8 mouse cellular contexts compared by ENCODE assay signal in genomic region chr4:133751521-133752448, GRCm38 (mm10). TPM values are rescaled to one million over a fixed set of nuclear protein-coding genes. Genes with fewer than 3 reads are reported as not detected.
DNase-seq lines count a peak whose midpoint lies in the region; ATAC-seq and TF ChIP-seq lines count a peak whose summit lies in the region.

No protein-coding gene starts in this region.

- no peak for DNase-seq in ES-E14 (ENCODE audit: low read depth, low spot score)
- peak; percentile 95 for DNase-seq in brain, adult 2 months (ENCODE audit: low read depth, low spot score)
- DNase-seq in kidney, postnatal 25 days = peak; percentile 14 to 58
- peak; percentile 50 for DNase-seq in yolk sac, embryonic 10.5 days (ENCODE audit: low spot score)

- H3K9me3 ChIP-seq in ES-E14 (ENCODE audit: control insufficient read depth, insufficient read depth, low read depth, low read length) = no peaks in the 10 kb centered on the region
- no peaks in the 10 kb centered on the region for H3K9me3 ChIP-seq in heart, embryonic 16.5 days (replicated peaks; ENCODE audit: control insufficient read depth, low read length)
- H3K9me3 ChIP-seq in lung, embryonic 15.5 days = no peaks in the 10 kb centered on the region

- TF ChIP-seq CTCF in olfactory bulb, adult 2 months (IDR thresholded peaks at IDR 0.05; ENCODE audit: insufficient read depth, low read depth, low read length) = no peak

- peak overlapping the region; percentile 94 for H3K9ac ChIP-seq in ES-E14 (ENCODE audit: insufficient read depth, low read depth, low read length, poor library complexity, severe bottlenecking)
- peak overlapping the region; percentile 100 for H3K9ac ChIP-seq in heart, embryonic 16.5 days (ENCODE audit: low read length)
- peak overlapping the region; percentile 100 for H3K9ac ChIP-seq in lung, embryonic 15.5 days

- no peak for TF ChIP-seq POLR2A in olfactory bulb, adult 2 months (IDR thresholded peaks at IDR 0.05; ENCODE audit: insufficient read depth, low read depth, low read length)

- peak; percentile 59 for ATAC-seq in erythroblast, adult 5-6 weeks (replicated peaks; ENCODE audit: low FRiP score, poor library complexity, severe bottlenecking)
- peak; percentile 24; the same call in 1 of the 2 replicates for ATAC-seq in heart, embryonic 16.5 days (replicated peaks; ENCODE audit: extremely low read depth, insufficient read depth, low FRiP score)
- no peak for ATAC-seq in lung, embryonic 15.5 days (ENCODE audit: borderline replicate concordance, extremely low read depth, low FRiP score, low TSS enrichment)

- in situ Hi-C loops in ES-E14 (cut with MboI; ENCODE audit: low sequenced_read_pairs in 2 of 2, unreplicated experiment in 2 of 2) = no loop called here

- H3K4me2 ChIP-seq in heart, embryonic 16.5 days (ENCODE audit: low read depth, low read length) = peak overlapping the region; percentile 85
- peak overlapping the region; percentile 93 for H3K4me2 ChIP-seq in lung, embryonic 15.5 days

- 0% methylated on average over 24 of the region's 31 CpGs for WGBS in heart, embryonic 16.5 days
- WGBS in lung, embryonic 15.5 days = 3% methylated on average over 24 of the region's 31 CpGs
- WGBS in olfactory bulb, adult 2 months = under 1% methylated on average over 31 of the region's 31 CpGs

- H3K4me1 ChIP-seq in ES-E14 (ENCODE audit: control insufficient read depth in 2 of 2, insufficient read depth in 2 of 2, low read length in 2 of 2, poor library complexity in 1 of 2) = peaks cover 9 to 13% of the 10 kb centered on the region in 2 experiments; a peak in 3 of 4 replicates
- peaks cover 53% of the 10 kb centered on the region for H3K4me1 ChIP-seq in heart, embryonic 16.5 days (ENCODE audit: control insufficient read depth, insufficient read depth, low read length)
- H3K4me1 ChIP-seq in lung, embryonic 15.5 days = peaks cover 52% of the 10 kb centered on the region
- peaks cover 24% of the 10 kb centered on the region for H3K4me1 ChIP-seq in olfactory bulb, adult 2 months (ENCODE audit: control insufficient read depth, insufficient read depth, low read length)

- H3K27ac ChIP-seq in ES-E14 (ENCODE audit: insufficient read depth, low read depth, low read length, poor library complexity, severe bottlenecking) = peak overlapping the region; percentile 99; the same call in 1 of the 2 replicates
- H3K27ac ChIP-seq in heart, embryonic 16.5 days (ENCODE audit: low read length) = peak overlapping the region; percentile 100
- H3K27ac ChIP-seq in lung, embryonic 15.5 days = peak overlapping the region; percentile 100
- peak overlapping the region; percentile 62; the same call in 1 of the 2 replicates for H3K27ac ChIP-seq in olfactory bulb, adult 2 months (ENCODE audit: insufficient read depth, low read depth, low read length)

- no peaks in the 10 kb centered on the region for H3K27me3 ChIP-seq in heart, embryonic 16.5 days (ENCODE audit: control insufficient read depth, insufficient read depth, low read length)
- H3K27me3 ChIP-seq in lung, embryonic 15.5 days = no peaks in the 10 kb centered on the region

- H3K4me3 ChIP-seq in ES-E14 (ENCODE audit: insufficient read depth in 1 of 2, low read depth in 1 of 2, low read length in 2 of 2, poor library complexity in 1 of 2, severe bottlenecking in 1 of 2) = peak overlapping the region; percentile 78 to 86
- H3K4me3 ChIP-seq in heart, embryonic 16.5 days (ENCODE audit: low read length) = peak overlapping the region; percentile 99
- peak overlapping the region; percentile 99 for H3K4me3 ChIP-seq in lung, embryonic 15.5 days
- H3K4me3 ChIP-seq in olfactory bulb, adult 2 months (ENCODE audit: insufficient read depth, low read depth, low read length) = peak overlapping the region; percentile 98

- H3K36me3 ChIP-seq in ES-E14 (ENCODE audit: control insufficient read depth, insufficient read depth, low read length, poor library complexity, severe bottlenecking) = peaks cover 13% of the 10 kb centered on the region
- H3K36me3 ChIP-seq in heart, embryonic 16.5 days (ENCODE audit: control insufficient read depth, insufficient read depth) = peaks cover 6% of the 10 kb centered on the region; the same call in 1 of the 2 replicates
- H3K36me3 ChIP-seq in lung, embryonic 15.5 days = peaks cover 14% of the 10 kb centered on the region

TF ChIP-seq in ES-E14, 5 proteins besides CTCF, POLR2A, EP300 and RAD21:
- TF ChIP-seq HCFC1 (IDR thresholded peaks at IDR 0.05; ENCODE audit: borderline replicate concordance, insufficient read depth, low read length) (no peak), ZNF384 (IDR thresholded peaks at IDR 0.05; ENCODE audit: low read depth, low read length) (no peak), ZC3H11A (IDR thresholded peaks at IDR 0.05; ENCODE audit: borderline replicate concordance, low read depth, low read length) (no peak), CHD2 (IDR thresholded peaks at IDR 0.05; ENCODE audit: low read depth, low read length) (no peak), MAFK (IDR thresholded peaks at IDR 0.05; ENCODE audit: insufficient read depth, low read depth, low read length) (no peak)
TF ChIP-seq in ES-E14: peak in this region for 0.

RNA-seq across cellular contexts. Expression of gene Arid1a, which starts 4.8 kb away (rescaled TPM):
- 62.6 and 75.6 TPM in 2 replicates for total RNA-seq in ES-E14 (2012; rRNA removed)
- 31.1 and 41.2 TPM in 2 replicates for total RNA-seq in erythroblast, adult 5-6 weeks (2015; ENCODE audit: low replicate concordance)
- 21.9 and 27.2 TPM in 2 replicates for total RNA-seq in erythroblast, adult 5-6 weeks (2017; ENCODE audit: low replicate concordance)
- 18.8 and 20.0 TPM in 2 replicates for polyA plus RNA-seq in heart, embryonic 16.5 days (2015; fragmentation: Nextera tagmentation; extraction: Ambion mirVana)
- 26.9 and 29.4 TPM in 2 replicates for polyA plus RNA-seq in lung, embryonic 15.5 days (2015; fragmentation: Nextera tagmentation; extraction: Ambion mirVana)
- 655 TPM in 1 of 2 replicates, not detected in the other for polyA plus RNA-seq in olfactory bulb, adult 2 months (2012; ENCODE audit: insufficient read depth, insufficient read length, low replicate concordance, missing spikeins)
